Mouse (Mus musculus): ENCODE results near the gene Serpina16.

DNA sequence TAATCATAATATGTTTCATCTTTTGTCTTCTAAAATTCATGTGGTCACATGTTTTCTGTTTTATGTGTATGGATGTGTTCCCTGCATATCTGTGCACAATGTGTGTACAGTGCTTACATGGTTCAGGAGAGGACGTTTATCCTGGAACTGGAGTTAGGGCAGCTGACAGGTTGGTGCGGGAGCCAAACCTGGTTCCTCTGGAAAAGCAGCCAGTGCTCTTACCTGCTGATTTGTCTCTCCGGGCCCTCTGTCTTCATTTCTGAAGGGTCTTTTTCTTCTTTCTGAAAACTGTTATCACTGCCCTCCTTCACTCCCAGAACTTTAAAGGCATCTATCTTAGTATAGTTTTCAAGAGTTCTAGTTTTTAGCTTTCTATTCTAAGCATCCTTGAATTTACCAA, 32.1 kb downstream of the Serpina16 start:
- TF ChIP-seq CTCF (IDR thresholded peaks at IDR 0.05; ENCODE audit: extremely low read depth, insufficient read length, insufficient replicate concordance, low read depth, low read length) (no peak), POLR2A (IDR thresholded peaks at IDR 0.05; ENCODE audit: low read depth, low read length) (no peak)

Measured in small intestine, adult 2 months (tissue).